Mouse (Mus musculus) skeletal muscle tissue, adult 2 months (tissue): Measurements from ENCODE around the gene Tepsin.

ENCODE experiments used
- DNase-seq: peaks from one replicate; pipeline ENCODE4 v3.0.0-alpha.2; 2012; ENCODE audit warnings: low read depth, low spot score

Tepsin gene

GRCm38 (mm10) chr11:120064006-120064667 lies 34.4 kb downstream of the Tepsin start:
- DNase-seq: no peak

- DNase-seq: no peak
Observed at GRCm38 (mm10) chr11:120063326-120063725, 35.2 kb downstream of the Tepsin start.

- DNase-seq: no peak
Observed at GRCm38 (mm10) chr11:120060634-120061033, 37.9 kb downstream of the Tepsin start.

GRCm38 (mm10) chr11:120055953-120056732 lies 42.4 kb downstream of the Tepsin start:
- DNase-seq: no peak

- DNase-seq: no peak
Observed at GRCm38 (mm10) chr11:120053846-120054245, 44.7 kb downstream of the Tepsin start.

GRCm38 (mm10) chr11:120052274-120052673 lies 46.3 kb downstream of the Tepsin start:
- peak; percentile 43 for DNase-seq

- DNase-seq: no peak
Observed at GRCm38 (mm10) chr11:120051124-120051811, 47.3 kb downstream of the Tepsin start.

- DNase-seq: no peak
Observed at GRCm38 (mm10) chr11:120049067-120049466, 49.5 kb downstream of the Tepsin start.

GRCm38 (mm10) chr11:120048252-120048556 lies 50.3 kb downstream of the Tepsin start:
- no peak for DNase-seq

GRCm38 (mm10) chr11:120047531-120048251 lies 50.8 kb downstream of the Tepsin start:
- DNase-seq: no peak

GRCm38 (mm10) chr11:120046553-120047191 lies 51.9 kb downstream of the Tepsin start, which contains the start of gene Aatk:
Aatk (minus strand) TSS chr11:120047167.
- DNase-seq: no peak

- no peak for DNase-seq
Observed at GRCm38 (mm10) chr11:120045839-120046552, 52.5 kb downstream of the Tepsin start.

- no peak for DNase-seq
Observed at GRCm38 (mm10) chr11:120045341-120045740, 53.2 kb downstream of the Tepsin start.

- DNase-seq: no peak
Observed at GRCm38 (mm10) chr11:120042141-120042838, 56.2 kb downstream of the Tepsin start.

- DNase-seq: peak; percentile 70
Observed at GRCm38 (mm10) chr11:120041191-120042123, 57.1 kb downstream of the Tepsin start.
